Mouse (Mus musculus) gonadal fat pad, adult 2 months (tissue): ENCODE measurements around the gene Fcgr2b. TPM values are rescaled to one million over a fixed set of nuclear protein-coding genes. Genes with fewer than 3 reads are reported as not detected.
"Not testable (repeated sequence)": the region's sequence is repeated elsewhere in the genome, so short reads cannot be mapped to it uniquely, and the experiment has no call there.

Source experiments
- DNase-seq: peaks from one replicate; pipeline ENCODE4 v3.0.0-alpha.2; 2012; ENCODE audit warnings: low read depth
- polyA plus RNA-seq: library from polyadenylated mRNA; depleted of rRNA; stranded (reverse); fragments of >200 nt; gene quantifications from 2 replicates; pipeline ENCODE4 v1.2.3, GENCODE M21; 2012; rRNA removed

The Fcgr2b gene
- 43.9 and 56.3 TPM in 2 replicates for polyA plus RNA-seq

DNA sequence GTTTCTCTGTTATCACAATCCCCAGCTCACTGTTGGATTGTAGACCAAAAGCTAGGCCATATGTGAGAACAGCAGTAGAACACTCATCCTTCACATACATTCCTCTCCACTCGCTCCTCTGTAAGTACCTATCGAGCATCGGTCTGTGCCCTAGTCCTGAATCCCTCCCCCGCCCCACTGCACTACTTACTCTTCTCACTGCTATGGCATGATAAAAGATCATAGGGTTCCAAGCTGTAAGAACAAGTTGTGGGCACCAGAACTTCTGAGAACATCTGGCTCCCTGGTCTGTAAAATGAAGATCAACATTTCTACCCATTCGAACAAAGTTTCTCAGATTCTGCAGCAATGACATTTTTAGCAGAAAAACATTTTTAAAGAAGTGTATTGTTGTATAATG lies at the start of gene Fcgr2b:
Gene Fcgr2b (minus strand): TSS at position 101 of the 400 bp plus-strand sequence.
- DNase-seq = no peak

DNA sequence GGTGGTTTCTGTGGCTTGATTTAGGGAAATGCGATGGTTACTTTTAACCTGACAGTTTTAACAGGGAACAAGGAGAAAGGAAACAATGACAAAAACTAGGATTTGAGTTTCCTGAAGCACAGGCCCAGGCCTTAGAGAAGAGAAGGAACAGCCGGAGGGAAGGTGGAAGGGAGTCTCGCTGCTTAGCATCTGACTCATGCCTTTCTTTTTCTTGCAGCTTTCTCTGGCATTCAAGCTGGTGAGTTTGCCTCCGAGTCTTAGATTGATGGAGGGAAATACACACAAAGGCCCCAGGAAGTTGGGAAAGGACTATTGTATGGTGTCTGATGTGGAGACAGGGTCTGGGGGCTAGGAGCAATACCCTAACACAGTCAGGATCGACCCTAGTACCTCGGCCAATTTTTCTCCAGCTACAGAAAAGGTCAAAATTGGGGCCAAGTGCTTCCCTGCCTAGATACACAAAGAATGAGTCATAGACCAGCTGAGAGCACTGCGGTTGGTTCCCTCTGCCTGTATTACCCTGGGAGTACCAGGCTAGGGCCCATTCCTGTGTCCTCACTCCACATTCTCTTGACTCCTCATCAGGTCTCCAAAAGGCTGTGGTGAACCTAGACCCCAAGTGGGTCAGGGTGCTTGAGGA lies 43.1 kb upstream of the Fcgr2b start:
- no peak for DNase-seq

DNA sequence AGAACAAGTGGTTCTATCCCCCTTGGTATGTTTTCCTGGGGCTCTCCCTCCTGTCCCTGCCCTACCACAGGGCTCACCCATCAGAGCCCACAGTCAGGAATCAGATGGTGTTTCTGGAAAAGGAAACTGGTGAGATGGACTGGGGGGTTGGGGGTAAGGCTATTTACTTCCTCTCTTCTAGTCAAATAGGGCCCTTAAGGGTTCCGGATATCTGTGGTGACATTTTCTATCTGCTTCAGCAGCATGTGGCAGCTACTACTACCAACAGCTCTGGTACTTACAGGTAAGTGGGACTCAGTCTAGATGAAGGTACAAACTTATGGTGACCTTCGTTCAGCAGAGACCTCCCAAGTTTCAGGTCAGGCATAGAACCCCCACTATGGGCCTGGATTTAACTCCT lies 42.4 kb upstream of the Fcgr2b start, which contains the start of gene Fcgr4:
Gene Fcgr4 (plus strand): TSS at position 184 of the 400 bp plus-strand sequence.
- no peak for DNase-seq

DNA sequence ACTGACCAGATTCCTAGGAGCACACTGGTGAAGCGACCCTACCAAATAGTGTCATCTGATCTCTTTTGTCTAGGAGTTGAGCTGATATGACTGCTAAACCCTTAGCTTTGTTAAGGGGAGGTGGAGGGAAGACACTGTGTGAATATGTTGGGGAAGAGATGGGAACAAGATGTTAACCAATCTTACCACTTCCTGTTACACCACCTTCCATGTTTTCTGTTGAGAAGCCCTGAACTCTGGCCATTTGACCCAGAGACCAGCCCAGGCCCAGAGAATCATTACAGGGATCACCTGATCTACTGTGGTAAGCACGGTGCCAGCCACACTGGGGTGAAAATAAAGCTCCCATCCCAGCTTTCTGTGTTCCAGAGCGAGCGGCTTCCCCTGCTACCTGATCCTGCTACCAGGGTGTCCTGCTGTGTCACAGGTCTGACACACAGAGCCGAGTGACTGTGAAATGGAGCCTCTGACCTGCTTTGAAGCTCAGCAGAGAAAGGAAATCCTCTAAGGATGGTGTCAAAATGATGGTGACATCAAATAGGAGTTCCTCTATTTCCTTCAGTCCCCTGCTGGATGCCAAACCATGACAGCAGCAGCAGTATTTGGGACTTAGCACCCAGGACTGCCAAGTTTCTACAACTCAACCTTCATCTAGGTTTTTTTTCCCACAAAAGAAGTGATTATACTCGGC lies 41.3 kb upstream of the Fcgr2b start:
- DNase-seq = no peak

DNA sequence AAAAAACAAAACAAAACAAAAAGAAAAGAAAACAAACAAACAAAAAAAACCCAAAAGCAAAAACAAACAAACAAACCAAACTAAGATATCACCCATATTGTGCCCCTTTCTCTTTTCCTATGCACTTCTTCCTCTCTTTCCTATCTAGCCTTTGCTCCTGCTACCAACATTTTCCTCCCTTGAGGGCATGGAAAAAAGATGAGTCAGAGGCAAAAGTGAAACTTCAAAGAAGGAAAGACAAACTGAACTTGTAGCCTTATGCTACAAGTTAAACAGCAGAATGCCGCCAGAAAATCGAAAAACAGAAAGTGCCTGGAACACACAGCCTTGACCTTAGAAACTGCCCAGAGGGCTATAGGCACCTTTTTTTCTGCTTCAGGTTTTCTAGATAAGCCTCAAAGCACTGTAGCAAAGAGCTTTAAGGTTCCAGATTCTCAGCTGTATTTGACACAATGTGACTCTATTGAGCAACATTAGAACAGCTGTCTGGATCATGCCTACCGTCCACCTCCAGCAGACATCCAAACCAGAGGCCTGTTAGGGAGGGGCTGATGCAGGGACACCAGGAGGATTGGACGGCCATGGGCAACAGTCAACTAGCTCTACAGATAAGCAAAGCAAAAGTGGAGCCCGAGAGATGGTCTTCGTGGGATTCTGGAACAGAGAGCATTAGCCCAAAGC lies 40.5 kb upstream of the Fcgr2b start:
- DNase-seq = no peak

DNA sequence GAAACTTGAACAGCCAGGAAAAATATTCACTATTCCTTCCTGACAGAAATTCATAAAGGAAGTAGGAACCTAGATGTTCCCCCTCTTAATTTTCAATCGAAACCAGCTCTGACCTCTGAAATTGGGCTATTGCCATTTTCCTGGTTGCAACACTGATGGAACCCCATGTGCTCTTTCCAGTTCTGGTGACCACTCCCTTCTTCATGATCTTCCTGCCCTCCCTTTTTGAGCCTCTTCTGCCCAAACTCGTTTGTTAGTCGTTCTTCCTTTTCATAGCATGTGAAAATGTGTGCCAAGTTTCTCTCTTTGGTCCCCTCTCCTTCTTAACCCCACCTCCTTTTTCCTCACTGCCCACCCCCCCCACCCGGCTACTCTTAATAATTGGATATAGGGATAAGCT lies 35.4 kb upstream of the Fcgr2b start:
- no peak for DNase-seq

DNA sequence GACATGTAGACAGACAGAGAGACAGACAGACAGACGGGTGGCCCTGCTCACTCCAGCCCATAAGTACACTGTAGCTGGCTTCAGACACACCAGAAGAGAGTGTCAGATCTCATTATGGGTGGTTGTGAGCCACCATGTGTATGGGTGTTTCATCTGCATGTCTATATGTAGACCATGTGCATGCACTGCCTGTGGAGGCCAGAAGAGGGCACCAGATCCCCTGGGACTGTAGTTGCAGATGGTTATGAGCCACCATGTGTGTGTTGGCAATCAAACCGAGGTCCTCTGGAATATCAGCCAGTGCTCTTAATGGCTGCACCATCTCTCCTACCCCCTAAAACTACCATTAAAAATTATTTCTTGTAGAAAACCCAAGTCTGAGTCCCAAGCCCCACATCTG lies 30.6 kb upstream of the Fcgr2b start:
- DNase-seq = no peak

DNA sequence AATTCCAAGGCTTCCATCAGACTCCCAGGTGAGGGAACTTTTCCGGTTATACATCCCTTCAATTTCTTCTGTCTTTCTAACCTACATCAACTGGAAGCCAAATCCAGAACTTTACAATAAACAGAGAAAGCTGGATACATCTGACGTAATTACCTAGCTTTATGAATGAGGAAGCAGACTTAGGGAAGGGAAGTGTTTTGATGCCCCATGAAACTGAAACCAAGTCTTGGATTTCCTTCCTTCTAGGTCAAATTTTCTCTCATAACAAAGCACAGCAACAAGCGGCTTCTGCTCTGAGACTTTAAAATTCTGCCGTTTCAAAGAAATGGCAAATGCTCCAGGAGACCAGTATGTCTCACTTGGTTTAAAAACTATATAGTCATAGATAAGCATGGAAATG lies 30.0 kb upstream of the Fcgr2b start:
- no peak for DNase-seq

DNA sequence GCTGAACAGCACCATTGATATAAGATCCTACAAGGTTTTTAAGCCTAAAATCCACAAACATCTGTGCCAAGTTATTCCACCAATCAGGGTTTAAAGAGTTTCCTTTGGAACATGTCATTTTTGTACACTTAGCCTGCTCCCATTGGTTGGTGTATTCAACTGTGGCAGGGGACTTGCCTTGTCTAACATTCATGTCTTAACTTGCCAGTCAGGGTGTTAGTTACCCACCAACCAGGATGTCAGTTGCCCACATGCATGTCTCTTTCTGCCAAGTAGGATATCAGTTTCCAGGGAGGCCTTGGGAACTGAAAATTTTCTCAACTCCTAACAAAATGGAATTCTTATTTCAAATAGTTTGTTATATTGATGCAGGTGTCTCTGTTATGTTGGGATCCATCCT lies 29.2 kb upstream of the Fcgr2b start:
- no peak for DNase-seq

DNA sequence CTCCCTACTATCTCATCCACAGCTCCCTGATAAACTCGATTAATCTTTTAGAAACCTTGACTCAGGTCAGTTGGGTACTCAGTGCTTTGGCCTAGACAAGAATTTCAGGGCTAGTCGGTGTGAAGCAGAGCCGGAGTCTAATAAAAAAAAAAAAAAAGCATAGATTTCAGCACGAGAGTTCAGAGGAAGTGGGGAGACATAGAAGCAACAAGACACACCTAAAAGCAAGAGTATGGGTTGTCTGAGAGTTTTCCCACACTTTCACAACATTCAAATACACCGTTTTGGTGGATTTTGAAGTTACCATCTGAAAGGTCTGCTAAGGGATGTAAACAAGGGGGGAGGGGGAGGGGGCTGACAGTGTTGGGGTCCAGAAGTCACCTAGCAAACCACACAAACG lies 28.7 kb upstream of the Fcgr2b start:
- DNase-seq = no peak

DNA sequence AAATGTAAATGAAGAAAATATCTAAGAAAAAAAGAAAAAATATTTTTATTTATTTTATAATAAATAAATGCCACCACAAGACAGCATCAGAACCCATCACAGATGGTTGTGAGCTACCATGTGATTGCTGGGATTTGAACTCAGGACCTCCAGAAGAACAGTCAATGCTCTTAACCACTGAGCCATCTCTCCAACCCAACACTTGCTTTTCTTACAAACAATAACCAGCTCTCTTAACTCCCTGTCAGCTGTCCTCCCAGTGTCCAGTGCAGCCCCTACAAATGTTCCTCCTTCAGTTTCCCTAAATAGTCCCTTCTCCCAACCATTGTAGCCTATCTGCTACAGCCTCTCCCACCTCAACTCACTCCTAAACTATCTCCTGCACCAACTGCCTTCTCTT lies 23.5 kb upstream of the Fcgr2b start:
- no peak for DNase-seq

DNA sequence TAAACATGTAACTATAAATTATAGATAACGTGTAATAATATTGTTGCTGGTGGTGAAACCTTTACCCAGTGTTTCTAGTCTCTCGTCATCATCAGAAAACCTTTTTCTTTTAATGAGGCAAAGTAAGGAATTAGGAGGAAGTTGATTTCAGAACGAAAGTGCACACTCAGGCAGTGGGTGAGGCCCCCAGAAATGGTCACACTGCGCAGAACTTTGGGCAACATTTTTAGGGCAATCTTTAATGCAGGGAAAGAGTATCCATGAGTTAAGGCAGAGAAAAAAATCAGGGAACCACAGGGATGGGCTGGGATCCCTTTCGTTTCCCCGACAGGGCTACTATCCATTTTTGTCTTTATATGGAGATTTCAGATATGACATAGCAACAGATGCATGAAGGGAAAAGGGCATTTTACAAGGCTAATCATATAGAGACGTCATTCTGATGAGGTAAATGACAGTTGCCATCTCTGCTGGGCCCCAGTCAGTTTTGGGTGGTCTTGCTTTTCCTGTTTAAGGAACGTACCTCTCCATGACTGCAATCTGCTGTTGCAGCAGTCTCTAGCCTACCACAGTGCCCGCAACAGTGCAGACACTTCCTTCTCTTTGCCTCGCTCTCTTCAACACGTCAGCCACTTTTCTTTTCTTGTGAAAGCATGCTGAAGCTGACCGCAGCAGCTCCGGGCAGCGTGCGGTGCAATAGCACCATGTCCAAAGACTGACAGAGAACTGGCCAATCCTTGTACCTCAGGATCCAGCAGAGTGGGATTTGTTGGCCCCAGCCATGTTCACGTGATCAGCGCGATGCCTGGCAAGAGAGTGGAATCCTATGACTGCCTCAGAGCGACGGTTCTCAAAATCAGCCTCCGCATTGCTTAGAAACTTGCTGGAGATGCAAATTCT lies 21.7 kb upstream of the Fcgr2b start:
- no peak for DNase-seq

DNA sequence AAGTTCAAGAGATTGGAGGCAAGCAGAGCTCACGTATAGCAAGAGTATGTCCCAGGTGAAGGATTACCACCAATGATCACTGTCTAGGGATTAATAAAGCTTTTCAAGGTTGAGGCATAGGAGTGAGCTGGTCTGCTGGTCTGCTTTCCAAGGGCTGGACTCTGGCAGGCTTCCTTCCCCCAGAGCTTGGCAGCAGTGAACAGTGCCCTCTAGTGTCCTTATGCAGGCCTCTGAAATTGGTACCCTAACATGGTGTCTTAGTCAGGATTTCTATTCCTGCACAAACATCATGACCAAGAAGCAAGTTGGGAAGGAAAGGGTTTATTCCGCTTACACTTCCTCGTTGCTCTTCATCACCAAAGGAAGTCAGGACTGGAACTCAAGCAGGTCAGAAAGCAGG lies 20.4 kb upstream of the Fcgr2b start:
- DNase-seq = no peak

DNA sequence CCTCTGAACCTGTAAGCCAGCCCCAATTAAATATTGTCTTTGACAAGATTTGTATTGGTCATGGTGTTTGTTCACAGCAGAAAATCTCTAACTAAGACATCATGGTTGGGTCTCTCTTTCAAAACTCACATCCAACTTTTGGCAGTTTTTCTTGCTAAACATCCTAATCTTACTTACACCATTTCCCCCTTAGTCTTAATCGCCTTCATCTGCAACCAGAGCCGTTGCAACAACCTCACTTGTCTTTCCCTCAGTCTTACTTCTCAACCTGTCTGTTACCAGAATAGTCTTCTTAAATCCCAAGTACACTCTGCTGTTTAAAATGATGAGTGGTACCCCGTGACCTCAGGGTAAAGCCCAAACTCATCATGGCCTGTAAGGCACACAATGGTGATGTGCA lies 19.7 kb upstream of the Fcgr2b start:
- no peak for DNase-seq

DNA sequence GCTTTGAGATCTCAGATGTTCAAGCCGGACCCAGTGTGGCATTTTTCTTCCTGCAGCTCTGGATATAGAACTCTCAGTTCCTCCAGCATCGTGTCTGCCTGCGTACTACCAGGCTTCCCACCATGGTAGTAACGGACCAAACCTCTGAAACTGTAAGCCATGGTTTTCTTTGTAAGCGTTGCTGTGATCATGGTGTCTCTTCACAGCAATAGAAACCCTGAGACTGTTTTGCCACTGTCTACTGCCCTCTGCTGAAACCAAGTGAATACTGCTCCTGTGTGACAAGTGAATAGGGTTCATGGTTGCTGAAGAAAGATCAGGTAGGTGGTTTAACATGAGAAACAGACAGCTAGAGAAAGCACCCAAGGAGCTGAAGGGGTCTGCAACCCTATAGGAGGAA lies 16.2 kb upstream of the Fcgr2b start:
- no peak for DNase-seq

DNA sequence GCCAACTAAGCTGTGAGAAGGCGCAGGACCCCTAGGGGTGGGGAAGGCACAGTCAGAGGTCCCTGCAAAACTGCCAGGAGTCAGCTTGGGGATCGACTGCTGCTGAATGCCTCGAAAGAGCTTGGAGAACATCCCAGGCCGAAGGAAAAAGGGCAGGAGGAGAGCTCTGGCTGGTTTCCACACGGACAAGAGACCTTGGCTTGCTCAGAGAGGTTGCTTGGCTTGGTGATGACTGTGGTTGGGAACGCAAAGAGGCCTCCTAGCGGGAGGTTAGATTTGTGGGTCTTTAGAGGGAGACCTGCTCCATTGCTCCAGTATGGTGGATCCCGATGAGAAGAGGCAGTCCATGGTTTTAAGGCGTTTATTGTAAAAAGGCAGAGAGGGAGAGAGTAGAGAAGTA lies 13.3 kb upstream of the Fcgr2b start:
- DNase-seq = no peak

DNA sequence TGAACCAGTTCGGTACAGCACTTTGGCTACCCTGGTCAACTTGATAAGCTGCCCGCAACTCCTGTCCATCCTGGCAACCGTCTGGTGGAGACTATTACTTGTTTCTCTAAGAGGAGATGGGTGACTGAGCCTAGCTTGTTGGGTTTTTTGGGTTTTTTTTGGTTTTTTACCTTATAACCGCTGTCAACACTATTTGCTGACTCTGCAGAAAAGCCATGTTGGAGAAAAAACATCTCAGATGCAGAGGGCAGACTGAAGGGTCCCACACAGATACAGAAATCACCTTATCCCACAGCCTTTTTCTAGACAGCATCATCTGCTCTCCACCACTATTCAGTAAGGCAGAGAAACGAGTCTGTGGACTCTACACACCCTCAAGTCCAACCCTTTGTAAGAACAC lies 9.5 kb upstream of the Fcgr2b start:
- no peak for DNase-seq

DNA sequence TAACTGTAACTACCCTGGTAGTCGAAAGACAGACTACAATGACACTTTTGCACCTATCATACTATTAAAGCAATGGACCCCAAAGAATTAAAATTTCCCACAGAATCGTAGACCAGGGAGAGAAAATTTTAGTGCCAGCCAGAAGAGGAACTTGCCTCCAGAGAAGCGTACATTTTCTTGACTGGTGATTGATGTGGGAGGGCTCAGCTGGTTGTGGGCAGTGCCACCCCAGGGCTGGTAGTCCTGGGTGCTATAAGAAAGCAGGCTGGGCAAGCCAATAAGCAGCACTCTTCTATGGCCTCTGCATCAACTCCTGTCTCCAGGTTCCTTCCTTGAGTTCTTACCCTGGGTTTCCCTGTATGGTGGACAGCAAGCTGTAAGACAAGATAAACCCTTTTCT lies 8.7 kb upstream of the Fcgr2b start:
- DNase-seq = no peak

DNA sequence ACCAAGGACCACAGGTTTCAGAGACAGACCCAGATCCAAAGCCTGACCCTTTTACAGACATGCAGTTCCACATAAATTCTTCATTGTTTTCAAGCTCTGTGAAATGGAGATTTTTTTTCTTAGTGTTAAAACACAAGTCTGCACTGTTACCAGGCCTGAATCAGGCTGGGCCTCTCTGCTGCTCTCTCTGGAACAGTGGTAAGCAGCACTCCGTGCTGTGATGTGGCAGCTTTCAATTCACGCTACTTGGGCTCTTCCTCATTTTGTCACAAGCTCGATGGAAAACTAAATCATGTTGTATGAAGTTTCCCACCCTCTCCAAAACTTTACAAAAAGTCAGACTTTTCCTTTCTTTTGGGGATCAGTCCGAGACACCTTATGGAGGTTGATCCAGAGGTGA lies 6.7 kb upstream of the Fcgr2b start:
- DNase-seq = no peak

DNA sequence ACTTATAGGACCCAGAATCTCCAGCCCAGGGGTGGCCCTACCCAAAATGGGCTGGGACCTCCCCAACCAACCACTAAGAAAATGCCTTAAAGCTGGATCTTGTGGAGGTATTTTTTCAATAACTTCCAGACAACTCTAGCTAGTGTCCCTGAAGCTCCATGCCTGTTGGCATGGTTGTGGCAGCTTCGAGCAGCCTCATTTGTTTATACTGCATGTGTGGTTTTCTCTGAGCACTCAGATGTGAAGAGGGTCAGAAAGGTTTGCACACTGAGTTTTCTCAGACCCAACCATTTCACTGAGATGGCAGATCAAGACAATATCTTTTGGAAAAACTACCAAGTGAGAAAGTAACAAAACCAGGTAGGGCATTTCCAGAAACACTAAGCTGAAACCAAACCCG lies 6.0 kb upstream of the Fcgr2b start:
- no peak for DNase-seq

DNA sequence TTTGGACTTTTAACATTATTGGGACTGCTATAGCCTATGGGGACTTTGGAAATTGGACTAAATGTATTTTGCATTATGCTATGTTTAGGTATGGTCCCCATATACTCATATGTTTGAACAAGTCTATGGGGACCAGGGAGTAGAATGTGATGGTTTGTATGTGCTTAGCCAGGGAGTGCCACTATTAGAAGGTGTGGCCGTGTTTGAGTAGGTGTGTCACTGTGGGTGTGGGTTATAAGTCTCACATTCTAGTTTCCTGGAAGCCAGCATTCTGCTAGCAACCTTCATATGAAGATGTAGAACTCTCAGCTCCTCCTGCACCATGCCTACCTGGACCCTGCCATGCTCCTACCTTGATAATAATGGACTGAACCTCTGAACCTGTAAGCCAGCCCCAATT lies 5.3 kb upstream of the Fcgr2b start:
- DNase-seq = not testable (repeated sequence)

DNA sequence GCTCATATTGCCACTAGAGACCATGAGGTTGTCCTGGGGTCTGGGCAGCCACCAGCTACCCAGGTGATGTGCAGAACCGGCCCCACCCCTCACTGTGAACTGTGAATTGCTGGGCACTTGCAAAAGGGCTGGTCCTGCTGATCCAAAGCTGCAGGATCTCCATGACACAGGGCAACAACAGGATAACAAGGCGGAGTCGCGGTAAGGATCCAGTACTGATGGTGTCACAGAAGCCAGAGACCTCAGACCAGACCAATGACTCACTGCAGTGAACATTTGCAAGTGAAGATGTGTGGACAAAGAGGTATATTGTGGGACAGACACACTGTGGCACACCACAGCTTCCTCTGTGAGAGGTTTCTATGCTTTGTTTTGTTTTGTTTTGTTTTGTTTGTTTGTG lies 2.3 kb upstream of the Fcgr2b start:
- DNase-seq = no peak
